Mouse (Mus musculus) stomach, postnatal 0 days (tissue): ENCODE measurements around the gene Cacna2d1.

Source experiments
- CTCF ChIP-seq: IDR thresholded peaks from 2 replicates; pipeline ENCODE4 v1.5.1; 2016; ENCODE audit warnings: antibody characterized with exemption, low read depth, mild to moderate bottlenecking, moderate library complexity
- EP300 ChIP-seq: optimal IDR thresholded peaks from 2 replicates; pipeline ENCODE3; 2016; ENCODE audit warnings: antibody characterized with exemption

- TF ChIP-seq CTCF (no peak), EP300 (no peak)
Observed at GRCm38 (mm10) chr5:16086979-16087902, 152.8 kb downstream of the Cacna2d1 start.
